Mouse (Mus musculus) testis, adult 2 months (tissue): ENCODE data around the gene Zdhhc6.

Source experiments
- CTCF ChIP-seq: fragments of 200-500 bp; IDR thresholded peaks from 2 replicates; pipeline ENCODE4 v1.5.1; 2012; ENCODE audit warnings: low read depth, mild to moderate bottlenecking, inconsistent platforms, low read length, moderate library complexity; ENCODE audit not compliant: control insufficient read depth, insufficient read depth, insufficient replicate concordance
- POLR2A ChIP-seq: fragments of 200-500 bp; IDR thresholded peaks from 2 replicates; pipeline ENCODE4 v1.6.1; 2012; ENCODE audit warnings: low read depth, mild to moderate bottlenecking, inconsistent platforms, low read length, moderate library complexity; ENCODE audit not compliant: control insufficient read depth

- no peak for TF ChIP-seq CTCF
- TF ChIP-seq POLR2A: no peak
These were observed 65.4 kb downstream of the Zdhhc6 start for GRCm38 (mm10) chr19:55250451-55250850.
